Mouse (Mus musculus) kidney, adult 2 months (tissue): Measurements from ENCODE around the gene Apobec3. TPM values are rescaled to one million over a fixed set of nuclear protein-coding genes. Genes with fewer than 3 reads are reported as not detected.
"Not testable (repeated sequence)": the region's sequence is repeated elsewhere in the genome, so short reads cannot be mapped to it uniquely, and the experiment has no call there.

Experiments used
- DNase-seq: peaks from one replicate; pipeline ENCODE4 v3.0.0; 2021
- H3K27ac ChIP-seq: fragments of 200-500 bp; 2 replicates; pipeline ENCODE4 v1.5.1; 2012; ENCODE audit warnings: low read depth, low read length, control low read depth, inconsistent platforms; ENCODE audit not compliant: insufficient read depth
- H3K27me3 ChIP-seq: fragments of 200-500 bp; replicated peaks from 2 replicates; pipeline ENCODE4 v1.6.1; 2012; ENCODE audit warnings: mild to moderate bottlenecking, moderate library complexity, low read length, inconsistent platforms; ENCODE audit not compliant: control insufficient read depth, insufficient read depth
- H3K36me3 ChIP-seq: fragments of 200-500 bp; 2 replicates; pipeline ENCODE4 v1.6.1; 2012; ENCODE audit warnings: mild to moderate bottlenecking, moderate library complexity, low read length, inconsistent platforms; ENCODE audit not compliant: control insufficient read depth, insufficient read depth
- H3K4me1 ChIP-seq: fragments of 200-500 bp; 2 replicates; pipeline ENCODE4 v1.6.1; 2011; ENCODE audit warnings: low read length; ENCODE audit not compliant: control insufficient read depth, insufficient read depth
- H3K4me3 ChIP-seq: fragments of 200-500 bp; 2 replicates; pipeline ENCODE4 v1.5.1; 2011; ENCODE audit warnings: mild to moderate bottlenecking, low read depth, low read length, control low read depth; ENCODE audit not compliant: insufficient read depth
- CTCF ChIP-seq: fragments of 200-500 bp; conservative IDR thresholded peaks from 2 replicates; pipeline ENCODE4 v1.5.1; 2011; ENCODE audit warnings: low read depth, mild to moderate bottlenecking, control low read depth, low read length, moderate library complexity, mixed read lengths; ENCODE audit not compliant: insufficient read depth, insufficient read length
- POLR2A ChIP-seq: fragments of 200-500 bp; IDR thresholded peaks from one replicate; pipeline ENCODE4 v1.6.1; 2011; ENCODE audit warnings: low read depth, low read length, control low read depth
- WGBS: fragments of 180-500 bp; shearing (Covaris S2); methylation state at CpG from one replicate; pipeline ENCODE4 v1.1.7; 2018; 5-methylcytosine and 5-hydroxymethylcytosine counted together
- polyA plus RNA-seq: library from polyadenylated mRNA; depleted of rRNA; stranded (reverse); fragments of >200 nt; gene quantifications from 2 replicates; pipeline ENCODE4 v1.2.3, GENCODE M21; 2012

The Apobec3 gene
- polyA plus RNA-seq, 1 experiment = 13.4 TPM

DNA sequence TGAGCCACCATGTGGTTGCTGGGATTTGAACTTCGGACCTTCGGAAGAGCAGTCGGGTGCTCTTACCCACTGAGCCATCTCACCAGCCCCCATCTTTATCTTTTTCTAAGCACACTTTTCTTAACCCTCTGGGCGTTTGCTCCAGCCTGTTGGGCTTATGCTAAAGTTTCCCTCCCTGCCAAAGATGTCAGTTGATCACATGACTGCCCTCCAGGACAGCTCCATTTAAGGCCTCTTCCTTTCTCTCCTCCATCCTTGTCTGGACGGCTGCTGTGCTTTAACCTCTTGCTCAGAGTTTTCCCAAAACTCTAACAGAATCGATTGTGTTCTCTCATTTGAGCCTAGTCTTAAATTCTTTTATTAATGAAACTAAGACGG, 44.9 kb downstream of the Apobec3 start:
- DNase-seq = no peak
- H3K27ac ChIP-seq = no peak overlapping the region
- peaks cover 2% of the 10 kb centered on the region; the same call in 1 of the 2 replicates for H3K4me1 ChIP-seq
- H3K4me3 ChIP-seq = no peak overlapping the region
- TF ChIP-seq POLR2A (no peak), CTCF (no peak)
- no peaks in the 10 kb centered on the region for H3K36me3 ChIP-seq
- no peaks in the 10 kb centered on the region for H3K27me3 ChIP-seq
- 84% methylated on average over 7 of the region's 7 CpGs for WGBS

- WGBS = 91% methylated on average over 12 of the region's 12 CpGs
- H3K36me3 ChIP-seq = no peaks in the 10 kb centered on the region
- TF ChIP-seq CTCF (no peak), POLR2A (no peak)
- no peak overlapping the region for H3K27ac ChIP-seq
- no peak for DNase-seq
- H3K4me1 ChIP-seq = no peaks in the 10 kb centered on the region
- H3K4me3 ChIP-seq = no peak overlapping the region
- H3K27me3 ChIP-seq = no peaks in the 10 kb centered on the region
These were observed 47.6 kb downstream of the Apobec3 start for GRCm38 (mm10) chr15:79939020-79939419.

GRCm38 (mm10) chr15:79939501-79939900, 48.0 kb downstream of the Apobec3 start:
- not testable (repeated sequence) for H3K4me1 ChIP-seq, H3K27me3 ChIP-seq, H3K36me3 ChIP-seq, H3K4me3 ChIP-seq, H3K27ac ChIP-seq, DNase-seq
- 82% methylated on average over 6 of the region's 7 CpGs for WGBS

DNA sequence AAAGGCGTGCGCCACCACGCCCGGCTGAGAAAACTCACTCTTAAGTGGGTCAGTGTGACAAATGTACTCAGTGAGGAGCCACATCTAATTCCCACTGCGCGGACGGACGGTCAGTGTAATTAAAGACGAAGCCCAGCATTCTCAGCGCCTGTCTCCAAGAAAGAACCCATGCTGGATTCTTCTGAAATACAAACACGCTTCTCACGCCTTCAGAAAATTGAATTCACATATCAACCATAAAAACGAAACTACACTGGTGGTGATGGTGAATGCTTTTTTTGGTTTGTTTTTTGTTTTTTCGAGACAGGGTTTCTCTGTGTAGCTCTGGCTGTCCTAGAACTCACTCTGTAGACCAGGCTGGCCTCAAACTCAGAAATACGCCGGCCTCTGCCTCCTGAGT, 48.5 kb downstream of the Apobec3 start:
- no peak for DNase-seq
- no peaks in the 10 kb centered on the region for H3K4me1 ChIP-seq
- WGBS = 79% methylated on average over 16 of the region's 16 CpGs

DNA sequence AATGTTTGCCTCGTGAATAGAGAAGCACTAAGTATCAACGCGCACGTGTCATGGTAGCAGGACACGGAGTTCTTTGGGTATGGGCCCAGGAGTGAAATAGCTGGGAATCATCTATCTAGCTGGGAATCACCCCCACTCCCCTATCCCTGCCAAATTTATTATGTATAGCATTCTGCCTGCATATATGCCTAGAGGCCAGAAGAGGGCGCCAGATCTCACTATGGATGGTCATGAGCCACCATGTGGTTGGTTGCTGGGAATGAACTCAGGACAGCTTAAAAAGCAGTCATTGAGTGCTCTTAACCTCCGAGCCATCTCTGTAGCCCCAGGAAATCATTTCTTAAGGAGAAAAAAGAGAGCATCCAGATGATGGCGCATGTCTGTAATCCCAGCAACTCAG, 49.5 kb downstream of the Apobec3 start:
- 21% methylated on average over 8 of the region's 8 CpGs for WGBS
- peak; percentile 45 for DNase-seq
- Histone ChIP-seq H3K27me3 (no peaks in the 10 kb centered on the region), H3K27ac (no peak overlapping the region), H3K4me3 (no peak overlapping the region), H3K4me1 (no peaks in the 10 kb centered on the region), H3K36me3 (no peaks in the 10 kb centered on the region)
- peak; percentile 83 for TF ChIP-seq CTCF
- no peak for TF ChIP-seq POLR2A

More for the DNA sequence above, 48.5 kb downstream of the Apobec3 start:
- Histone ChIP-seq H3K27ac (no peak overlapping the region), H3K36me3 (no peaks in the 10 kb centered on the region), H3K4me3 (no peak overlapping the region), H3K27me3 (no peaks in the 10 kb centered on the region)
- TF ChIP-seq CTCF (no peak), POLR2A (no peak)

- no peak for DNase-seq
- H3K27ac ChIP-seq = no peak overlapping the region
- TF ChIP-seq CTCF (no peak), POLR2A (no peak)
- 86% methylated on average over 6 of the region's 6 CpGs for WGBS
- H3K27me3 ChIP-seq = no peaks in the 10 kb centered on the region
- H3K4me1 ChIP-seq = no peaks in the 10 kb centered on the region
- no peak overlapping the region for H3K4me3 ChIP-seq
- no peaks in the 10 kb centered on the region for H3K36me3 ChIP-seq
These were observed 51.1 kb downstream of the Apobec3 start for GRCm38 (mm10) chr15:79942541-79942940.

- DNase-seq = no peak
- no peaks in the 10 kb centered on the region for H3K4me1 ChIP-seq
- H3K36me3 ChIP-seq = no peaks in the 10 kb centered on the region
- no peaks in the 10 kb centered on the region for H3K27me3 ChIP-seq
- no peak for TF ChIP-seq POLR2A
- no peak for TF ChIP-seq CTCF
- H3K27ac ChIP-seq = no peak overlapping the region
- WGBS = 92% methylated on average over 3 of the region's 3 CpGs
- no peak overlapping the region for H3K4me3 ChIP-seq
These were observed 52.1 kb downstream of the Apobec3 start for GRCm38 (mm10) chr15:79943584-79943983.

DNA sequence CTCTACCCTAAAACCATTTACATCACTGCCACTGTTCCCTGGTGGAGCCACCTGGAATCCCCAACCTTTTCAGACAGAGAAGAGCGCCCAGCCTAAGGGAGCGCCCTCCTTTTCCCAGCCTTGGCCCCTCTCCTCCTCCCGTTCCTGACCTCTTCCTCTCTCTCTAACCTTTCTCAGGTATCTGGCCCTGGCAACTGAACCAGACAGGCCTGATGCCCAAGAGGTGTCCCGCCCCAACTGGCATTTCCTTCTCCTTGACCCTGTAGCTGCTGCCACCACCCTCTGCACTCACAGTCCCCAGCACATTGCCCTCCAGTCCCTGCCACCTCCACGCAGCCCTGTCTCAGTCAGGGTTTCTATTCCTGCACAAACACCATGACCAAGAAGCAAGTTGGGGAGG, 53.5 kb downstream of the Apobec3 start:
- Histone ChIP-seq H3K36me3 (no peaks in the 10 kb centered on the region), H3K4me1 (peaks cover 4% of the 10 kb centered on the region; the same call in 1 of the 2 replicates), H3K27ac (no peak overlapping the region), H3K4me3 (no peak overlapping the region), H3K27me3 (no peaks in the 10 kb centered on the region)
- WGBS = 84% methylated on average over 5 of the region's 5 CpGs
- TF ChIP-seq POLR2A = no peak
- no peak for TF ChIP-seq CTCF
- DNase-seq = no peak
